Mouse (Mus musculus) intestine, embryonic 15.5 days (tissue): ENCODE data around the gene Chrm1. TPM values are rescaled to one million over a fixed set of nuclear protein-coding genes. Genes with fewer than 3 reads are reported as not detected.
A peak's percentile ranks its signal among the peaks of the same experiment; 100 is the strongest.
"Not testable (repeated sequence)": the region's sequence is repeated elsewhere in the genome, so short reads cannot be mapped to it uniquely, and the experiment has no call there.

ENCODE experiments used
- ATAC-seq: fragments of 200-750 bp; cut with Nextera tagmentation; 2 replicates; pipeline ENCODE4 v1.8.0; 2017; ENCODE audit warnings: moderate TSS enrichment, moderate library complexity
- H3K27ac ChIP-seq: fragments of 300-500 bp; sonication (generic); 2 replicates; pipeline ENCODE4 v1.5.1; 2015; ENCODE audit warnings: mild to moderate bottlenecking, inconsistent platforms
- H3K27me3 ChIP-seq: fragments of 300-500 bp; sonication (generic); replicated peaks from 2 replicates; pipeline ENCODE4 v1.6.1; 2015; ENCODE audit warnings: inconsistent platforms
- H3K36me3 ChIP-seq: fragments of 300-500 bp; sonication (generic); 2 replicates; pipeline ENCODE4 v1.6.1; 2015; ENCODE audit warnings: inconsistent platforms
- H3K4me1 ChIP-seq: fragments of 300-500 bp; sonication (generic); replicated peaks from 2 replicates; pipeline ENCODE4 v1.6.1; 2015; ENCODE audit warnings: inconsistent platforms
- H3K4me2 ChIP-seq: fragments of 300-500 bp; sonication (generic); replicated peaks from 2 replicates; pipeline ENCODE4 v1.6.1; 2015; ENCODE audit warnings: mild to moderate bottlenecking, inconsistent platforms
- H3K4me3 ChIP-seq: fragments of 300-500 bp; sonication (generic); replicated peaks from 2 replicates; pipeline ENCODE4 v1.5.1; 2015; ENCODE audit warnings: inconsistent platforms
- H3K9ac ChIP-seq: fragments of 300-500 bp; sonication (generic); 2 replicates; pipeline ENCODE4 v1.6.1; 2015; ENCODE audit warnings: inconsistent platforms
- H3K9me3 ChIP-seq: fragments of 300-500 bp; sonication (generic); 2 replicates; pipeline ENCODE4 v1.6.1; 2016; ENCODE audit warnings: inconsistent platforms
- WGBS: fragments of 180-500 bp; shearing (Covaris S2); methylation state at CpG from one replicate; pipeline ENCODE4 v1.1.7; 2015; 5-methylcytosine and 5-hydroxymethylcytosine counted together
- polyA plus RNA-seq: library from polyadenylated mRNA; unstranded; fragments of >200 nt; fragmentation: Nextera tagmentation; extraction: Ambion mirVana; gene quantifications from 2 replicates; pipeline ENCODE4 v1.2.1, GENCODE M21; 2015

The Chrm1 gene
- polyA plus RNA-seq, 1 experiment from 2014 or later = 0.64 TPM

DNA sequence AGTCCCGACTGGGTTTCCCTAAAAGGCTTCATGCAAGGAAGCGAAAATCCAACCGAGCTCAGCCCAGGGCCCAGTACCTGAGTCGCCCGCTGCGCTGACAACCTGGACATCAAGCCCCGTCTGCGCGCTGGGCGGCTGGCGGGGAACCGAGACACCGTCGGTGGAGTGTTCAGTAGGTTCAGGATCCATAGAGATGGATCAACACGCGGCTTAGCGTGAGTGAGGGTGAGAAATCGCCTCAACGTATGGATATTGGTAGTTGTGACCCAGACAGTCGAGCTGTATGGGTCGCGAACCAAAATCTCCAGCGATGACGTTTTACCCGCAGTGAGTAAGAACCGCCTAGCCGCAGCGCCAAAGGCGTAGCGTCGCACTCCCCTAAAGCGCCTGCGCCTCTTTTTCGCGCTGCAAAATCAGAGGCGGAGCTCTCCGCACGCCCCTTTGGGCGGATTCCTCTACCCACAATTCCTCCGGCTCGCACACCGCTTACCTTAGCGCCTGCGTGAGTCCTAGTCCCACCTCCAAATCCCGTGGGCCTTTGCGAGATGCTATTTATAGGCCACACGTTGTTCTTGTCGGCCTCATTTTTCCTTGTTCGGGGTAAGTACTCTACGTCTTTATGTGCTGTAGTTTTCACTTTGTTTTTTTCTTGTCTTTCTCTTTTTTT is 59.5 kb downstream of the Chrm1 start, which contains the start of gene Slc3a2:
TSS of gene Slc3a2 (minus strand) at position 463 of the 667 bp plus-strand sequence.
- Histone ChIP-seq H3K4me2 (peak within 1 kb of the TSS; percentile 64), H3K27me3 (no peaks in the 10 kb centered on the region), H3K9ac (peak within 1 kb of the TSS; percentile 91), H3K36me3 (peaks cover 16% of the 10 kb centered on the region), H3K4me1 (peaks cover 17% of the 10 kb centered on the region), H3K9me3 (no peaks in the 10 kb centered on the region), H3K27ac (peak within 1 kb of the TSS; percentile 99), H3K4me3 (peak within 1 kb of the TSS; percentile 66)
- peak; percentile 95 for ATAC-seq
- WGBS = under 1% methylated on average over 50 of the region's 50 CpGs

GRCm38 (mm10) chr19:8723574-8724346 is 60.2 kb downstream of the Chrm1 start:
- ATAC-seq = no peak
- Histone ChIP-seq H3K9me3 (no peaks in the 10 kb centered on the region), H3K27ac (peak overlapping the region; percentile 81), H3K9ac (peak overlapping the region; percentile 76), H3K36me3 (peaks cover 16% of the 10 kb centered on the region), H3K4me1 (peaks cover 17% of the 10 kb centered on the region), H3K4me2 (peak overlapping the region; percentile 64), H3K27me3 (no peaks in the 10 kb centered on the region), H3K4me3 (peak overlapping the region; percentile 66)
- 0% methylated on average over 20 of the region's 20 CpGs for WGBS

GRCm38 (mm10) chr19:8724392-8724791 is 60.8 kb downstream of the Chrm1 start:
- no peak for ATAC-seq
- WGBS = 0% methylated on average over 2 of the region's 2 CpGs
- H3K27me3 ChIP-seq = no peaks in the 10 kb centered on the region
- H3K4me1 ChIP-seq = peaks cover 17% of the 10 kb centered on the region
- peak overlapping the region; percentile 64 for H3K4me2 ChIP-seq
- H3K9ac ChIP-seq = peak overlapping the region; percentile 76
- no peaks in the 10 kb centered on the region for H3K9me3 ChIP-seq
- peaks cover 16% of the 10 kb centered on the region for H3K36me3 ChIP-seq
- peak overlapping the region; percentile 66 for H3K4me3 ChIP-seq
- H3K27ac ChIP-seq = peak overlapping the region; percentile 81; the same call in 1 of the 2 replicates

DNA sequence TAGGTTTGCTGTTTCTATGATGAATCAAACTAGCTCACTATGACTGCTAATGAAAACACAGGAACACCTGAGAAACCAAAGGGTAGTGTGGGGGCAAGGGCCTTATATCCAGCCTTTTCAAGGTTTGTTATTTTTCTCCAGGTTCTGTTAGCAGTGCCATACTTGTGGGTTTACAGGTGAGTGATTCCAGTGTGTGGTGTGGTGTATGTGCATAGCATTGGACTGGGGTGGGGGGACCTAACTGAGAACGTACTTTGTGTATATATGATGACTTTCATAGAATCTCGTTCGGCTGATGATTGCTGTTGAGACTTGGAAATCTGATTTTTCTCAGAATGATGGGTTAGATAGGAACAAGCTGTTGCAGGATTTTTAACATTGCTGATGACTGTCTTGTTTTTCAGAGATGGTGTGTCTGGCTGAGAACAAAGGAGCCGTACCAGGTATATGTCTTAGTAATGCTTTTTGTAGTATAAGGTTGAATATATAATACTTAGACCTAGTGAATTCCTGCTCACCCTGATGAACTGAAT is 61.6 kb downstream of the Chrm1 start:
- no peak for ATAC-seq
- H3K4me2 ChIP-seq = peak overlapping the region; percentile 64
- peaks cover 16% of the 10 kb centered on the region for H3K36me3 ChIP-seq
- no peaks in the 10 kb centered on the region for H3K9me3 ChIP-seq
- peak overlapping the region; percentile 27; the same call in 1 of the 2 replicates for H3K9ac ChIP-seq
- WGBS = 42% methylated on average over 4 of the region's 4 CpGs
- peak overlapping the region; percentile 66 for H3K4me3 ChIP-seq
- H3K27me3 ChIP-seq = no peaks in the 10 kb centered on the region
- H3K27ac ChIP-seq = no peak overlapping the region
- peaks cover 17% of the 10 kb centered on the region for H3K4me1 ChIP-seq

DNA sequence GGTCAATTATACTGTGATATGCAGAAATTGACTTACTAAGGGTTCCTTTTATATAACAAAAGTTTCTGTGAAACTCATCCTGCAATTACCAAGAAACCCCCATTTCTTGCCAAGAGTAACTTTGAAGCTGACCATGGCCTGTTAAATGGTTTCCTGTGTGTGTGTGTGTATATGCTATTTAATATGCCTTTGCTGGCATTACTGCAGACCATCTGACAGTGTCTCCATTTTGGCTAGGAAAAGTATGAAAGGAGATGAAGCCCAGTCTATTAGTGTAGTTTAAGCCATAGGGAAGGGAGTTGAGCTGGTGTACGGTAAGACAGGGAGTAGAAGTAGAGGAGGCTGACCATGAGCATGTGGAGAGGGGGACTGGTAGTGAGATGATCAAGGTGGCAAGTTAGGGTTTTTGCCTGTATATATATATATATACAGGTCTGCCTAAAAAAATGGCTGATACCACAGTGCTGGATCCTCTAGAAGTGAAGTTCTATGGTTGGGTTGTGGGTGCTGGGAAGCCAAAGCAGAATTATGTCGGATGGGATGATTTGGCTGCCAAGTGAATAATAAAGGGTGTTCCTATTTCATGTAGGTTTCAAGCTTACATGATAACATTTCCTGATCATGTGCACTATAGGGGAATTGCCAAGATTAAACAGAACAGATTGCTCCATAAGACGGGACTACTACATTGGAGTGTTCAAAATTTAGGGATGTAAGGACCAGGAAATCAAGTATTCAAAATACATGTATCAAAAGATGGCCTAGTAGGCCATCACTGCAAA is 63.2 kb downstream of the Chrm1 start:
- Histone ChIP-seq H3K9me3 (no peaks in the 10 kb centered on the region), H3K36me3 (peaks cover 16% of the 10 kb centered on the region), H3K4me3 (no peak overlapping the region), H3K9ac (no peak overlapping the region), H3K27ac (no peak overlapping the region), H3K4me1 (peaks cover 14% of the 10 kb centered on the region), H3K27me3 (no peaks in the 10 kb centered on the region), H3K4me2 (no peak overlapping the region)
- WGBS = 25% methylated on average over 3 of the region's 3 CpGs
- no peak for ATAC-seq

- Histone ChIP-seq H3K4me2 (no peak overlapping the region), H3K27me3 (no peaks in the 10 kb centered on the region), H3K4me3 (no peak overlapping the region), H3K4me1 (peaks cover 9% of the 10 kb centered on the region; the same call in 1 of the 2 replicates), H3K9ac (no peak overlapping the region), H3K9me3 (no peaks in the 10 kb centered on the region), H3K27ac (no peak overlapping the region), H3K36me3 (peaks cover 16% of the 10 kb centered on the region)
- 21% methylated on average over 5 of the region's 5 CpGs for WGBS
- ATAC-seq = no peak
Observed at GRCm38 (mm10) chr19:8727495-8728114, 64.0 kb downstream of the Chrm1 start.

- H3K4me1 ChIP-seq = not testable (repeated sequence)
Observed at GRCm38 (mm10) chr19:8728335-8729099, 64.9 kb downstream of the Chrm1 start.

More at GRCm38 (mm10) chr19:8728335-8729099, 64.9 kb downstream of the Chrm1 start:
- 49% methylated on average over 3 of the region's 3 CpGs for WGBS
- not testable (repeated sequence) for H3K9me3 ChIP-seq, H3K9ac ChIP-seq, ATAC-seq, H3K27ac ChIP-seq, H3K4me2 ChIP-seq, H3K4me3 ChIP-seq, H3K27me3 ChIP-seq
- H3K36me3 ChIP-seq = peaks cover 16% of the 10 kb centered on the region

Other genes with a start within 250 kb of the Chrm1 start
- 0.05 TPM in 1 of 2 replicates, not detected in the other for gene Slc22a8, start 72.5 kb upstream of the Chrm1 start, polyA plus RNA-seq
- gene Slc22a6, start 45.8 kb upstream of the Chrm1 start, polyA plus RNA-seq = 0.05 TPM in 1 of 2 replicates, not detected in the other
- 161 and 163 TPM in 2 replicates for gene Slc3a2, start 59.6 kb downstream of the Chrm1 start, polyA plus RNA-seq
- gene Wdr74, start 72.0 kb downstream of the Chrm1 start, polyA plus RNA-seq = 77.3 and 88.5 TPM in 2 replicates
- 1.8 TPM in 2 replicates for gene 1700092M07Rik, start 76.9 kb downstream of the Chrm1 start, polyA plus RNA-seq
- 119 and 121 TPM in 2 replicates for gene Stx5a, start 77.6 kb downstream of the Chrm1 start, polyA plus RNA-seq
- 143 and 146 TPM in 2 replicates for gene Nxf1, start 93.3 kb downstream of the Chrm1 start, polyA plus RNA-seq
- 164 and 177 TPM in 2 replicates for gene Tmem223, start 107.2 kb downstream of the Chrm1 start, polyA plus RNA-seq
- gene Tmem179b, start 110.7 kb downstream of the Chrm1 start, polyA plus RNA-seq = 90.4 and 102 TPM in 2 replicates
- gene Taf6l, start 122.6 kb downstream of the Chrm1 start, polyA plus RNA-seq = 25.2 and 26.9 TPM in 2 replicates
- 137 and 147 TPM in 2 replicates for gene Polr2g, start 134.8 kb downstream of the Chrm1 start, polyA plus RNA-seq
- gene Zbtb3, start 138.8 kb downstream of the Chrm1 start, polyA plus RNA-seq = 4.0 and 4.6 TPM in 2 replicates
- 48.2 and 49.3 TPM in 2 replicates for gene Ttc9c, start 155.5 kb downstream of the Chrm1 start, polyA plus RNA-seq
- 5.1 and 5.4 TPM in 2 replicates for gene Hnrnpul2, start 156.2 kb downstream of the Chrm1 start, polyA plus RNA-seq
- gene AC129217.1, start 166.0 kb downstream of the Chrm1 start, polyA plus RNA-seq = not detected in 2 replicates
- 40.6 and 48.3 TPM in 2 replicates for gene Bscl2, start 173.7 kb downstream of the Chrm1 start, polyA plus RNA-seq
- gene Gng3, start 175.4 kb downstream of the Chrm1 start, polyA plus RNA-seq = 16.0 and 17.3 TPM in 2 replicates
- 1.6 and 2.0 TPM in 2 replicates for gene Lrrn4cl, start 187.0 kb downstream of the Chrm1 start, polyA plus RNA-seq
- 163 and 167 TPM in 2 replicates for gene Ubxn1, start 207.7 kb downstream of the Chrm1 start, polyA plus RNA-seq
- 62.7 and 63.9 TPM in 2 replicates for gene Uqcc3, start 217.1 kb downstream of the Chrm1 start, polyA plus RNA-seq
- 72.5 and 95.3 TPM in 2 replicates for gene Lbhd1, start 219.9 kb downstream of the Chrm1 start, polyA plus RNA-seq
- gene Gm49403, start 220.1 kb downstream of the Chrm1 start, polyA plus RNA-seq = not detected in 2 replicates
- gene 1810009A15Rik, start 225.1 kb downstream of the Chrm1 start, polyA plus RNA-seq = 86.5 and 95.2 TPM in 2 replicates
- gene Gm49416, start 225.1 kb downstream of the Chrm1 start, polyA plus RNA-seq = not detected in 2 replicates
- gene Ints5, start 229.2 kb downstream of the Chrm1 start, polyA plus RNA-seq = 40.0 and 41.5 TPM in 2 replicates
- 92.6 and 93.3 TPM in 2 replicates for gene Ganab, start 234.3 kb downstream of the Chrm1 start, polyA plus RNA-seq